ENCODE assay signal across 24 mouse cellular contexts in genomic region chr4:35761181-35761580, GRCm38 (mm10).
DNase-seq lines count a peak whose midpoint lies in the region; ATAC-seq and TF ChIP-seq lines count a peak whose summit lies in the region.
"Had no signal": no experiment of that assay in that cellular context is flagged by ENCODE, and none has a peak within 500 bp of the region (broad histone marks: within the 10 kb centered on the region; RNA-seq: fewer than 3 reads in every experiment).

No protein-coding gene starts in this region.

- ATAC-seq in liver, postnatal 0 days: no peak
- ATAC-seq: activated CD4-positive, CD25-positive, alpha-beta regulatory T cell, adult 4 months; forebrain, embryonic 13.5 days; forebrain, embryonic 16.5 days; hindbrain, embryonic 16.5 days; intestine, embryonic 15.5 days had no signal

- no peak overlapping the region for H3K4me2 ChIP-seq in liver, postnatal 0 days (ENCODE audit: low read depth, low read length)
- H3K4me2 ChIP-seq: embryonic facial prominence, embryonic 13.5 days; forebrain, embryonic 13.5 days; heart, embryonic 11.5 days; hindbrain, embryonic 13.5 days; intestine, embryonic 15.5 days had no signal

- no peaks in the 10 kb centered on the region for H3K27me3 ChIP-seq in liver, adult 2 months (ENCODE audit: control insufficient read depth, insufficient read depth, low read length)
- H3K27me3 ChIP-seq in liver, postnatal 0 days (ENCODE audit: insufficient read depth, low read length): no peaks in the 10 kb centered on the region
- H3K27me3 ChIP-seq: embryonic facial prominence, embryonic 13.5 days; forebrain, embryonic 13.5 days; hindbrain, embryonic 13.5 days; intestine, embryonic 15.5 days had no signal

- H3K9ac ChIP-seq in liver, adult 2 months (ENCODE audit: low read depth, low read length): no peak overlapping the region
- no peak overlapping the region for H3K9ac ChIP-seq in liver, postnatal 0 days (replicated peaks)
- H3K9ac ChIP-seq: embryonic facial prominence, embryonic 13.5 days; forebrain, embryonic 13.5 days; hindbrain, embryonic 13.5 days; intestine, embryonic 15.5 days had no signal

- TF ChIP-seq EP300 in liver, postnatal 0 days (IDR thresholded peaks at IDR 0.05; ENCODE audit: low read depth): no peak

- H3K27ac ChIP-seq in liver, adult 2 months (replicated peaks; ENCODE audit: insufficient read depth, low read depth, low read length): no peak overlapping the region
- no peak overlapping the region for H3K27ac ChIP-seq in liver, postnatal 0 days (ENCODE audit: low read depth)
- H3K27ac ChIP-seq: embryonic facial prominence, embryonic 10.5 days; embryonic facial prominence, embryonic 13.5 days; forebrain, embryonic 10.5 days; forebrain, embryonic 13.5 days; hindbrain, embryonic 13.5 days; intestine, embryonic 15.5 days had no signal

- no peaks in the 10 kb centered on the region for H3K9me3 ChIP-seq in liver, postnatal 0 days (ENCODE audit: low read length)
- H3K9me3 ChIP-seq: embryonic facial prominence, embryonic 10.5 days; embryonic facial prominence, embryonic 13.5 days; forebrain, embryonic 10.5 days; forebrain, embryonic 13.5 days; hindbrain, embryonic 13.5 days; intestine, embryonic 15.5 days had no signal

- no peak for TF ChIP-seq POLR2A in liver, adult 2 months (IDR thresholded peaks at IDR 0.05; ENCODE audit: extremely low read depth, insufficient read depth, low read length)

- H3K4me3 ChIP-seq in liver, adult 2 months (ENCODE audit: insufficient read depth, low read depth, low read length): no peak overlapping the region
- H3K4me3 ChIP-seq in liver, postnatal 0 days (ENCODE audit: low read depth, low read length): no peak overlapping the region
- H3K4me3 ChIP-seq: embryonic facial prominence, embryonic 10.5 days; embryonic facial prominence, embryonic 13.5 days; erythroblast, embryonic 14.5 days; forebrain, embryonic 10.5 days; forebrain, embryonic 13.5 days; hindbrain, embryonic 13.5 days; intestine, embryonic 15.5 days had no signal

- H3K4me1 ChIP-seq in liver, adult 2 months (ENCODE audit: control insufficient read depth, insufficient read depth, low read length): no peaks in the 10 kb centered on the region
- H3K4me1 ChIP-seq in liver, postnatal 0 days (ENCODE audit: insufficient read depth): no peaks in the 10 kb centered on the region
- H3K4me1 ChIP-seq: embryonic facial prominence, embryonic 10.5 days; embryonic facial prominence, embryonic 13.5 days; forebrain, embryonic 10.5 days; forebrain, embryonic 13.5 days; hindbrain, embryonic 13.5 days; intestine, embryonic 15.5 days had no signal

- no peak for TF ChIP-seq CTCF in liver, adult 2 months (IDR thresholded peaks at IDR 0.05; ENCODE audit: low read depth, low read length)
- TF ChIP-seq CTCF in liver, postnatal 0 days (IDR thresholded peaks at IDR 0.05; ENCODE audit: low read depth): no peak

- DNase-seq in cerebellum, postnatal 10 days: peak; percentile 39 to 41
- DNase-seq in cerebellum, adult 11-12 months: no peak
- DNase-seq in gastrocnemius, adult 18-20 months (ENCODE audit: low spot score): peak; percentile 58
- no peak for DNase-seq in gastrocnemius, postnatal 14 days
- peak; percentile 61 for DNase-seq in liver, adult 2 months (ENCODE audit: extremely low read depth, low read depth, low spot score)
- DNase-seq in liver, postnatal 0 days: no peak
- no peak for DNase-seq in urinary bladder, adult 2 months (ENCODE audit: low spot score)
- DNase-seq: adrenal gland, adult 8-10 months; adrenal gland, postnatal 25 days; embryo, embryonic 11 days; gastrocnemius, postnatal 36 days; heart, adult 11 months; kidney, adult 11 months had no signal

- no peaks in the 10 kb centered on the region for H3K36me3 ChIP-seq in liver, adult 2 months (ENCODE audit: control insufficient read depth, insufficient read depth, low read length)
- H3K36me3 ChIP-seq in liver, postnatal 0 days (replicated peaks; ENCODE audit: insufficient read depth, low read length): no peaks in the 10 kb centered on the region
- H3K36me3 ChIP-seq: embryonic facial prominence, embryonic 10.5 days; embryonic facial prominence, embryonic 13.5 days; forebrain, embryonic 10.5 days; hindbrain, embryonic 13.5 days; intestine, embryonic 15.5 days had no signal

- intact Hi-C loops in gastrocnemius, postnatal 14 days (cut with DNase I; ENCODE audit: low total_unique reads): no loop called here

- 68% methylated on average over 5 of the region's 5 CpGs for WGBS in liver, adult 2 months
- 76% methylated on average over 5 of the region's 5 CpGs for WGBS in liver, postnatal 0 days (ENCODE audit: insufficient replicate concordance)

- no peaks in the 10 kb centered on the region for H3K79me2 ChIP-seq in liver, adult 2 months (ENCODE audit: control insufficient read depth, insufficient read depth, low read length)

Comparison
In these comparisons a context has a peak if more than half of its experiments do, and no peak if none do; other contexts are left out.
1. DNase-seq: peak in cerebellum, postnatal 10 days (2 of 2), gastrocnemius, adult 18-20 months (single experiment) and liver, adult 2 months (single experiment); none in cerebellum, adult 11-12 months (single experiment), gastrocnemius, postnatal 14 days (single experiment), liver, postnatal 0 days (single experiment) and urinary bladder, adult 2 months (single experiment).